Mouse (Mus musculus) lung, embryonic 16.5 days (tissue): ENCODE results near the gene Msrb2. TPM values are rescaled to one million over a fixed set of nuclear protein-coding genes. Genes with fewer than 3 reads are reported as not detected.

ENCODE experiments used
- ATAC-seq: fragments of 200-750 bp; cut with Nextera tagmentation; 2 replicates; pipeline ENCODE4 v1.8.0; 2017; ENCODE audit warnings: low read depth, mild to moderate bottlenecking, moderate library complexity
- H3K27ac ChIP-seq: fragments of 300-500 bp; sonication (generic); 2 replicates; pipeline ENCODE4 v1.5.1; 2014; ENCODE audit warnings: mild to moderate bottlenecking, control low read depth, low read length
- H3K27me3 ChIP-seq: fragments of 300-500 bp; sonication (generic); 2 replicates; pipeline ENCODE4 v1.6.1; 2014; ENCODE audit warnings: low read depth, low read length, mixed read lengths; ENCODE audit not compliant: control insufficient read depth, insufficient read depth
- H3K36me3 ChIP-seq: fragments of 300-500 bp; sonication (generic); 2 replicates; pipeline ENCODE4 v1.6.1; 2014; ENCODE audit warnings: low read length; ENCODE audit not compliant: control insufficient read depth, insufficient read depth
- H3K4me1 ChIP-seq: fragments of 300-500 bp; sonication (generic); replicated peaks from 2 replicates; pipeline ENCODE4 v1.6.1; 2014; ENCODE audit warnings: low read length, mixed read lengths; ENCODE audit not compliant: control insufficient read depth, insufficient read depth
- H3K4me2 ChIP-seq: fragments of 300-500 bp; sonication (generic); 2 replicates; pipeline ENCODE4 v1.6.1; 2014; ENCODE audit warnings: low read depth, low read length, control low read depth
- H3K4me3 ChIP-seq: fragments of 300-500 bp; sonication (generic); 2 replicates; pipeline ENCODE4 v1.5.1; 2014; ENCODE audit warnings: mild to moderate bottlenecking, low read length, control low read depth
- H3K9ac ChIP-seq: fragments of 300-500 bp; sonication (generic); 2 replicates; pipeline ENCODE4 v1.6.1; 2014; ENCODE audit warnings: low read length, control low read depth
- H3K9me3 ChIP-seq: fragments of 300-500 bp; sonication (generic); 2 replicates; pipeline ENCODE4 v1.6.1; 2016; ENCODE audit warnings: low read length; ENCODE audit not compliant: control insufficient read depth
- WGBS: fragments of 180-500 bp; shearing (Covaris S2); extraction: QIAGEN DNeasy Blood & Tissue Kit; methylation state at CpG from one replicate; pipeline ENCODE4 v1.1.7; 2014; 5-methylcytosine and 5-hydroxymethylcytosine counted together
- polyA plus RNA-seq: library from polyadenylated mRNA; unstranded; fragments of >200 nt; fragmentation: Nextera tagmentation; extraction: Ambion mirVana; gene quantifications from 2 replicates; pipeline ENCODE4 v1.2.1, GENCODE M21; 2015

Msrb2 gene
- polyA plus RNA-seq, 1 experiment from 2014 or later: 33.3 TPM

- ATAC-seq: no peak
- H3K4me3 ChIP-seq: no peak overlapping the region
- H3K27me3 ChIP-seq: no peaks in the 10 kb centered on the region
- WGBS: 26% methylated on average over 5 of the region's 5 CpGs
- H3K4me1 ChIP-seq: no peaks in the 10 kb centered on the region
- H3K36me3 ChIP-seq: no peaks in the 10 kb centered on the region
- no peaks in the 10 kb centered on the region for H3K9me3 ChIP-seq
- no peak overlapping the region for H3K9ac ChIP-seq
- no peak overlapping the region for H3K4me2 ChIP-seq
- H3K27ac ChIP-seq: no peak overlapping the region
These were observed 21.1 kb upstream of the Msrb2 start for GRCm38 (mm10) chr2:19350167-19350566.

DNA sequence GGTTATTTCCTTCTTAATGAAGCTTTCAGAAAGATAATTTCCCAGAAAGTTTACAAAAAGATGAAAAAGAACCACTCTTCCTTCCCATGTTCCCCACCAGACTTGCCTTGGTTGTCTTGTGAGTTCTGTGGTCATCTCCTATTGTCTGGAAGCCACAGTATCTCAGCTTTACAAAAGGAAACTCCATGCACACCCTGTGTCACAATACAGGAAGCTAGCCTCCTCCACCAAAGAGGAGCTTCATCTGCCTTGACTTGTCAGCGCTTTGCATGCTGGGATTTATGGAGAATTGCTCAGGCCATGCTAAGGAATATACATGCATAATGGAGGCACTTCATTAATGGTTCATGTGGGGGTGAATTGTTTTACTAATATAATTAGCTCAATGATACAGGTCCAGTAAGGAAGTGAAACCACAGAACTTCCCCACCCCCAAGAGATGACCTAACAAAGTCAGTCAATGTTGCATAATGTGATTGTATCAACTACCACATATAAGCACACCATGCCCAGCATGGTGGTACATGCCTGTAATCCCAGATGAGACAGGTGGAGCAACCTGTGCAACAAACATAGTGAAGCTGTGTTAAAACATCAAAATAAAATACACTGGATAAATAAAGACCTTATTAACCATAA, 19.5 kb upstream of the Msrb2 start:
- Histone ChIP-seq H3K36me3 (no peaks in the 10 kb centered on the region), H3K4me1 (no peaks in the 10 kb centered on the region)
- WGBS: 92% methylated on average over 1 of the region's 1 CpGs

DNA sequence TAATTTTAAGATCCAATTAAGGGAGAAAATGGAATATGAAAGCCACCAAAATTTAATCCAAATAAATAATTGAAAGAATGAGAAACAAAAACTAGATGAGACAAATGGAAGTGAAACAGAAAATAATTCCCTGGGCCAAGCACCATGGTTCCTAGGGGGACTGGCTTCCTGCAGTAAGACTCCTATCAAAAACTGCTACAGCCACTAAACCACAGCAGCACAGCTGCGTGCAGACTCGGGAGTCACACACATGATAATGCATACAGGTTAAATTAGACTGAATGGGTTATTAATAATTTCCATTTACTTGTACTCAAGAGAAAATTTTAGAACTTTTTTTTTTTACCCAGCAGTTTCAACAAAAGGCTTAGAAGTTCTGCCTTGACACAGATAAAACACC, 18.1 kb upstream of the Msrb2 start:
- Histone ChIP-seq H3K36me3 (no peaks in the 10 kb centered on the region), H3K27me3 (no peaks in the 10 kb centered on the region), H3K9me3 (no peaks in the 10 kb centered on the region), H3K27ac (no peak overlapping the region), H3K9ac (no peak overlapping the region), H3K4me1 (no peaks in the 10 kb centered on the region), H3K4me3 (no peak overlapping the region), H3K4me2 (no peak overlapping the region)
- 85% methylated on average over 2 of the region's 2 CpGs for WGBS
- no peak for ATAC-seq

More for the DNA sequence above, 19.5 kb upstream of the Msrb2 start:
- Histone ChIP-seq H3K4me3 (no peak overlapping the region), H3K27me3 (no peaks in the 10 kb centered on the region), H3K4me2 (no peak overlapping the region), H3K9ac (no peak overlapping the region), H3K9me3 (no peaks in the 10 kb centered on the region), H3K27ac (no peak overlapping the region)
- no peak for ATAC-seq

DNA sequence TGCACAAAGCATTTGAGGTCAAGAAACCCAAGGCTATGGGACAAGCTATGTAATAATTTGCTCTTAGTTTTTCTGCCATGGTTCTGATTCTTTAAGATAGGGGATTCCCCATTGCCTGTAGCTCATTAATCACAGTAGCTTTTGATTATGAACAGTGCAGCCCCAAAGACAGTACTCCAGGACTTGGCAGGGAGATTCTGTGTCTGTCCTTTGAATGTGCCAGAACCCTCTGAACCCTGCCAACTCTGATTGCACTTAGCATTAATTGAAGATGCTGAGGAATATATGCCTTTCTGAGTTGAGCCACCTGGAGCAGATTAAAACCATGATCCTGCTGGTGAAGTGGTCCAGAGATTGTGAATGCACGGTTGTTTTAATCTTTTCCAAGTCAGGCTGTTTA, 8.4 kb upstream of the Msrb2 start:
- Histone ChIP-seq H3K27ac (no peak overlapping the region), H3K4me3 (no peak overlapping the region), H3K27me3 (no peaks in the 10 kb centered on the region), H3K4me1 (no peaks in the 10 kb centered on the region), H3K36me3 (no peaks in the 10 kb centered on the region), H3K9me3 (no peaks in the 10 kb centered on the region), H3K9ac (no peak overlapping the region), H3K4me2 (no peak overlapping the region)
- ATAC-seq: no peak
- WGBS: 61% methylated on average over 1 of the region's 1 CpGs

DNA sequence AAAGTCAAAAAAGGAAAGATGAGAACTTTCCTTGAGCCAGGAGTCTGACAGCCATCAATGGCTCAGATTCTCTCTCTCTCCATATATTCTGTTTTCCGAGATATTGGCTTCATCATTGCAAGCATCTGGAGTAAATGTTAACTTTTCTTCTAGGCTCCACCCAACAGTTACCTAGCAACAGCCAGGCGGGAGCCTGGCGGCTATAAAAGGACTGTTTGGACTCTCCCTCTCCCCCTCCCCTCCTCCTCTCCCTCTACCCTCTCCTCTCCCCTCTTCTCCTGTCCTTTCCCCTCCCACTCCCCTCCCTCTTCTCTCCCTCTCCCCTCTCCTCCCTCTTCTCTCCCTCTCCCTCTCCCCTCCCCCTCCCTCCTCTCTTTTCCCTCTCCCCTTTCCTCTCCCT, 4.8 kb upstream of the Msrb2 start:
- peak; percentile 52; the same call in 1 of the 2 replicates for ATAC-seq
- Histone ChIP-seq H3K9me3 (no peaks in the 10 kb centered on the region), H3K9ac (no peak overlapping the region), H3K36me3 (no peaks in the 10 kb centered on the region), H3K27me3 (no peaks in the 10 kb centered on the region), H3K27ac (no peak overlapping the region), H3K4me3 (no peak overlapping the region), H3K4me2 (no peak overlapping the region), H3K4me1 (0 out of 2 replicates have a peak, but pooled peaks cover 2% of the 10 kb centered on the region)
- 27% methylated on average over 3 of the region's 3 CpGs for WGBS

DNA sequence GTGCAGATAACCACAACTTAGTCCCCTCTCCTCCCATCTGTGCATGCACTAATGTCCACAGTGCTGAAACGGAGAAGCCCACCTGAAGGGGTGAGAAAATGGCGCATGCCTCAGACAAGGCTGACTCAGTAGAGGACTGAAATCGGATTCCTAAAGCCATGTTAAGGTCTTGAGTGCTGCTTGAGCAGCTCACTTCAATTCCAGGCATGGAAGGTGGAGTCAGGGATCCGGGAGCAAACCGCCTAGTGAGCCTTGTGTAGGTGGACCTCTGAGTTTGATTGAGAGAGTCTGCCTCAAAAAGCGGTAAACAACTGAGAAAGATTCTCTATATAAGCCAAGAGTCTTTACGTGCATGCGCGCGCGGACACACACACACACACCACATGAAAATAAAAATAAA, 4.1 kb upstream of the Msrb2 start:
- Histone ChIP-seq H3K9ac (no peak overlapping the region), H3K27me3 (no peaks in the 10 kb centered on the region), H3K36me3 (no peaks in the 10 kb centered on the region), H3K4me2 (peak overlapping the region; percentile 14; the same call in 1 of the 2 replicates), H3K4me1 (0 out of 2 replicates have a peak, but pooled peaks cover 2% of the 10 kb centered on the region), H3K4me3 (peak overlapping the region; percentile 30; the same call in 1 of the 2 replicates), H3K27ac (0 out of 2 replicates have a peak overlapping the region, but pooled peaks have one; percentile 20), H3K9me3 (no peaks in the 10 kb centered on the region)
- WGBS: 62% methylated on average over 11 of the region's 11 CpGs
- peak; percentile 23 for ATAC-seq

- Histone ChIP-seq H3K36me3 (no peaks in the 10 kb centered on the region), H3K4me3 (no peak overlapping the region), H3K27ac (no peak overlapping the region), H3K4me1 (0 out of 2 replicates have a peak, but pooled peaks cover 2% of the 10 kb centered on the region), H3K4me2 (no peak overlapping the region), H3K9ac (no peak overlapping the region), H3K27me3 (no peaks in the 10 kb centered on the region), H3K9me3 (no peaks in the 10 kb centered on the region)
- 83% methylated on average over 7 of the region's 7 CpGs for WGBS
- ATAC-seq: no peak
These were observed 2.5 kb downstream of the Msrb2 start for GRCm38 (mm10) chr2:19373695-19374094.

GRCm38 (mm10) chr2:19380446-19380950, 9.3 kb downstream of the Msrb2 start:
- H3K9me3 ChIP-seq: no peaks in the 10 kb centered on the region
- H3K27me3 ChIP-seq: no peaks in the 10 kb centered on the region
- no peak overlapping the region for H3K27ac ChIP-seq
- no peak for ATAC-seq
- H3K9ac ChIP-seq: no peak overlapping the region
- WGBS: 56% methylated on average over 2 of the region's 2 CpGs
- no peak overlapping the region for H3K4me2 ChIP-seq
- no peaks in the 10 kb centered on the region for H3K4me1 ChIP-seq
- H3K4me3 ChIP-seq: no peak overlapping the region
- H3K36me3 ChIP-seq: no peaks in the 10 kb centered on the region

DNA sequence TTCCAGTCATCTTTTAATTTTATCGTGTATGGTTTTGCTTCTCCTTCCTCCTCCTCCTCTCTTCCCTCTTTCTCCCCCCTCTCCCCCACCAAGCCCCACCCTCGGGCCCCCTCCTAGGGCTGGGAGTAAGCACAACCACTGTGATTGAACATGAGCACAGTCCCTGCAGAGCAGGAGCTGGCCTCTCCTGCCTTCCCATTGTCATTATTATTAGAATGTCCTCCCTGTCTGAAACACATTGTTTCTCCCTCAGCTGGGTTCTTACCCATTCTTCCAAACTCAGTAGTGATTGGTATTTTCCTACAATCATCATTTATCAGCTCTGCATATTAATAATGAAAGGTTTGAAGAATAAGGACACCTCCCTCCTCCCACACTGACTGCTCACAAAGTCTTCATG, 9.7 kb downstream of the Msrb2 start:
- Histone ChIP-seq H3K9ac (no peak overlapping the region), H3K9me3 (no peaks in the 10 kb centered on the region), H3K4me2 (no peak overlapping the region), H3K36me3 (no peaks in the 10 kb centered on the region), H3K4me3 (no peak overlapping the region), H3K27ac (no peak overlapping the region), H3K4me1 (no peaks in the 10 kb centered on the region), H3K27me3 (no peaks in the 10 kb centered on the region)
- no peak for ATAC-seq
- WGBS: 39% methylated on average over 2 of the region's 2 CpGs
